In genomic region chr19:6553819-6554582, GRCm38 (mm10) we compare ENCODE assay signal across 10 mouse cellular contexts. TPM values are rescaled to one million over a fixed set of nuclear protein-coding genes. Genes with fewer than 3 reads are reported as not detected.
DNase-seq lines count a peak whose midpoint lies in the region; ATAC-seq and TF ChIP-seq lines count a peak whose summit lies in the region.
"Had no signal": no experiment of that assay in that cellular context is flagged by ENCODE, and none has a peak within 500 bp of the region (broad histone marks: within the 10 kb centered on the region; RNA-seq: fewer than 3 reads in every experiment).

No protein-coding gene starts in this region.

- TF ChIP-seq EP300 in lung, postnatal 0 days (IDR thresholded peaks at IDR 0.05), result no peak

- H3K4me3 ChIP-seq in midbrain, embryonic 13.5 days (replicated peaks), result no peak overlapping the region
- H3K4me3 ChIP-seq in midbrain, embryonic 16.5 days (ENCODE audit: low read depth, low read length), result no peak overlapping the region
- no peak overlapping the region for H3K4me3 ChIP-seq in heart, embryonic 15.5 days
- no peak overlapping the region for H3K4me3 ChIP-seq in lung, postnatal 0 days (ENCODE audit: low read depth, low read length)

- H3K27ac ChIP-seq in midbrain, embryonic 13.5 days, result no peak overlapping the region
- H3K27ac ChIP-seq in midbrain, embryonic 16.5 days (ENCODE audit: low read length), result no peak overlapping the region
- peak overlapping the region; percentile 33 for H3K27ac ChIP-seq in heart, embryonic 15.5 days
- H3K27ac ChIP-seq in lung, postnatal 0 days (ENCODE audit: low read length), result no peak overlapping the region
- H3K27ac ChIP-seq: kidney, postnatal 0 days had no signal

- WGBS in midbrain, embryonic 13.5 days, result 38% methylated on average over 8 of the region's 8 CpGs
- WGBS in midbrain, embryonic 16.5 days, result 43% methylated on average over 8 of the region's 8 CpGs
- WGBS in heart, embryonic 15.5 days, result 24% methylated on average over 8 of the region's 8 CpGs
- 21% methylated on average over 8 of the region's 8 CpGs for WGBS in lung, postnatal 0 days

- DNase-seq in cerebellum, adult 9-11 months, result peak; percentile 21
- no peak for DNase-seq in cerebellum, adult 11 months
- peak; percentile 61 for DNase-seq in lung, postnatal 0 days (ENCODE audit: low spot score)
- DNase-seq in adrenal gland, postnatal 25 days, result no peak
- DNase-seq in spleen, postnatal 4 days (ENCODE audit: low spot score in 2 of 2), result no peak

- H3K9ac ChIP-seq in midbrain, embryonic 13.5 days (replicated peaks), result no peak overlapping the region
- H3K9ac ChIP-seq in midbrain, embryonic 16.5 days (ENCODE audit: low read depth, low read length), result no peak overlapping the region
- H3K9ac ChIP-seq in heart, embryonic 15.5 days, result no peak overlapping the region
- no peak overlapping the region for H3K9ac ChIP-seq in lung, postnatal 0 days (replicated peaks; ENCODE audit: low read depth)

- 0 out of 2 replicates have a peak, but pooled peaks have one; percentile 17 for ATAC-seq in midbrain, embryonic 13.5 days
- ATAC-seq in midbrain, embryonic 16.5 days, result no peak
- peak; percentile 72 for ATAC-seq in heart, embryonic 15.5 days (replicated peaks; ENCODE audit: insufficient number of reproducible peaks, insufficient read depth, low FRiP score, low read depth)
- ATAC-seq in lung, postnatal 0 days, result peak; percentile 79
- ATAC-seq: forebrain, embryonic 14.5 days had no signal

- H3K4me2 ChIP-seq in midbrain, embryonic 13.5 days (replicated peaks), result no peak overlapping the region
- no peak overlapping the region for H3K4me2 ChIP-seq in midbrain, embryonic 16.5 days (ENCODE audit: low read length)
- no peak overlapping the region for H3K4me2 ChIP-seq in heart, embryonic 15.5 days
- H3K4me2 ChIP-seq in lung, postnatal 0 days (replicated peaks; ENCODE audit: low read depth, low read length), result no peak overlapping the region

- H3K27me3 ChIP-seq in midbrain, embryonic 13.5 days, result no peaks in the 10 kb centered on the region
- H3K27me3 ChIP-seq in midbrain, embryonic 16.5 days (ENCODE audit: control insufficient read depth, insufficient read depth, low read depth, low read length), result no peaks in the 10 kb centered on the region
- no peaks in the 10 kb centered on the region for H3K27me3 ChIP-seq in heart, embryonic 15.5 days
- no peaks in the 10 kb centered on the region for H3K27me3 ChIP-seq in lung, postnatal 0 days (replicated peaks; ENCODE audit: insufficient read depth, low read length)

- no peaks in the 10 kb centered on the region for H3K36me3 ChIP-seq in midbrain, embryonic 13.5 days
- H3K36me3 ChIP-seq in midbrain, embryonic 16.5 days (ENCODE audit: control insufficient read depth, insufficient read depth, low read length), result no peaks in the 10 kb centered on the region
- H3K36me3 ChIP-seq in heart, embryonic 15.5 days, result no peaks in the 10 kb centered on the region
- H3K36me3 ChIP-seq in lung, postnatal 0 days (ENCODE audit: insufficient read depth, low read length), result no peaks in the 10 kb centered on the region

- no peak for TF ChIP-seq CTCF in lung, postnatal 0 days (IDR thresholded peaks at IDR 0.05)

- H3K9me3 ChIP-seq in midbrain, embryonic 13.5 days, result no peaks in the 10 kb centered on the region
- no peaks in the 10 kb centered on the region for H3K9me3 ChIP-seq in midbrain, embryonic 16.5 days (replicated peaks; ENCODE audit: control insufficient read depth, low read length, poor library complexity, severe bottlenecking)
- no peaks in the 10 kb centered on the region for H3K9me3 ChIP-seq in heart, embryonic 15.5 days (replicated peaks)
- H3K9me3 ChIP-seq in lung, postnatal 0 days (ENCODE audit: low read length), result no peaks in the 10 kb centered on the region

- H3K4me1 ChIP-seq in midbrain, embryonic 13.5 days (replicated peaks), result no peaks in the 10 kb centered on the region; the same call in 1 of the 2 replicates
- peaks cover 3% of the 10 kb centered on the region; the same call in 1 of the 2 replicates for H3K4me1 ChIP-seq in midbrain, embryonic 16.5 days (ENCODE audit: control insufficient read depth, insufficient read depth, low read length)
- H3K4me1 ChIP-seq in heart, embryonic 15.5 days (replicated peaks), result peaks cover 8% of the 10 kb centered on the region; the same call in 1 of the 2 replicates
- no peaks in the 10 kb centered on the region for H3K4me1 ChIP-seq in lung, postnatal 0 days (ENCODE audit: insufficient read depth, low read depth, low read length)

RNA-seq across cellular contexts. Expression of gene Slc22a12, which starts 11.2 kb away (rescaled TPM):
- polyA plus RNA-seq in midbrain, embryonic 13.5 days (2015; fragmentation: Nextera tagmentation; extraction: Ambion mirVana), result 0.19 TPM in 1 of 2 replicates, not detected in the other
- 0.11 TPM in 1 of 2 replicates, not detected in the other for polyA plus RNA-seq in midbrain, embryonic 16.5 days (2015; fragmentation: Nextera tagmentation; extraction: Ambion mirVana)
- polyA plus RNA-seq in heart, embryonic 15.5 days (2015; fragmentation: Nextera tagmentation; extraction: Ambion mirVana), result not detected in 2 replicates
- 0.20 TPM in 1 of 2 replicates, not detected in the other for polyA plus RNA-seq in lung, postnatal 0 days (2015; fragmentation: Nextera tagmentation; extraction: Ambion mirVana)
- not detected in 2 replicates for total RNA-seq in adrenal gland, postnatal 25 days (2021)
- polyA plus RNA-seq: forebrain, embryonic 14.5 days had no signal

Comparison
In these comparisons a context has a peak if more than half of its experiments do, and no peak if none do; other contexts are left out.
1. DNase-seq: peak in cerebellum, adult 9-11 months (single experiment) and lung, postnatal 0 days (single experiment); none in cerebellum, adult 11 months (single experiment), adrenal gland, postnatal 25 days (single experiment) and spleen, postnatal 4 days (0 of 2).